Mouse (Mus musculus) urinary bladder, postnatal 36 days (tissue): Measurements from ENCODE around the gene Elmo1.
A peak's percentile ranks its signal among the peaks of the same experiment; 100 is the strongest.

Experiments used
- DNase-seq, 2 experiments: peaks; one replicate each; pipeline ENCODE4 v3.0.0; 2022; ENCODE audit warnings: low spot score in 2 of 2, mixed read lengths in 1 of 2

Elmo1 gene

DNA sequence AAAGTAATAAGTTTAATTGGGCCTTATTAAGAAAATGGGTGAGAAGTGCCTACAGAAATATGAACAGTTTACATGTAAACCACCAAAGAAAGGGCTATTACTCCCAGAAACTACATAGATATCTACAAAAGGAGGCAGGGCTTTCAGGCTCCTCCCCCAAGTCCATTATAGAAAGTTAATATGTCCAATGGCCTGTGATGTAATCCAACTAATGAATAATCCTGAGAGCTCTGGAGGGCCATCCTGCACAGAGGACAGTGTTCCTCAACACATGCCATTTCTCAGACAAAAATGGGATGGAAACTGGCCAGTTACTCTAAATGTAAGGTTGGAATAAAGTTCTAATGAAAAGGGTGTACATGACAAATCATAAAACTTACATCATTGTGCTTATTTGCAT is 373.8 kb downstream of the Elmo1 start:
- DNase-seq = no peak

DNA sequence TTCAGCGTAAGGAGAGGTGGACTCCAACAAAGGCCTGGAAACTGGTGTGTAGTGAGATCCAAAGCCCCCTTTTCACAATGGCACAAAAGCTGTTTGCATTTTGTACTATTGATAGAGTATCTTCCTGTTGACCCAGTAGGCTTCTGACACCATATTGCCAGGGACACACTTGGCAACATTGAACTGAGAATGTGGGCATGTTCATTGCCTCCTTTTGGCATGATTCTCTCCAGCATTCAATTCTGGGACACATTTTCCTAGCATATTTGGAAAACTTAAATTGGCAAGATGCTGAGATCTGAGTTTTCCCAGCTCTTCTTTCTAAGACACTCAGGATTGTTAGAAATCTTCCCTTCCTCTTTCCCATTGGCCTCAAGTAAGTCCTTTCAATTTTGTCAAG is 377.0 kb downstream of the Elmo1 start:
- DNase-seq = no peak

DNA sequence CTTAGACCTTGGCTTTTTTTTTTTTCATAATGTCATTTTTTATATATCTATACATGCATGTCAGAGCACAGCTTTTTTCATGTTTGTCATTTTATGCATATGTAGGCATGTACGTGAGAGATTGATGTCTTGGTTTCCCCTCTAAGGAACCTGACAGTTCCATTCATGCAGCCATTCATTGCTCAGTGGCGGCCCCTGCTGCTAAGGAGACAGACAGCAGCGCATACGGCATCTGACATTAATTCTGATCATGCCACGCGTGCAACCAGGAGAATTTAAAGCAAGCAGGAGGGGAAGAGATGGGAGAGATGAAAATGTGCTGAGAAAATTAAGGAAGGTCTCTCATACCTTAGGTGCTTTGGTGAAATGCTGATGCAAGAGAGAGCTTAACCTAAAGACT is 381.3 kb downstream of the Elmo1 start:
- DNase-seq = peak; percentile 37 to 56

DNA sequence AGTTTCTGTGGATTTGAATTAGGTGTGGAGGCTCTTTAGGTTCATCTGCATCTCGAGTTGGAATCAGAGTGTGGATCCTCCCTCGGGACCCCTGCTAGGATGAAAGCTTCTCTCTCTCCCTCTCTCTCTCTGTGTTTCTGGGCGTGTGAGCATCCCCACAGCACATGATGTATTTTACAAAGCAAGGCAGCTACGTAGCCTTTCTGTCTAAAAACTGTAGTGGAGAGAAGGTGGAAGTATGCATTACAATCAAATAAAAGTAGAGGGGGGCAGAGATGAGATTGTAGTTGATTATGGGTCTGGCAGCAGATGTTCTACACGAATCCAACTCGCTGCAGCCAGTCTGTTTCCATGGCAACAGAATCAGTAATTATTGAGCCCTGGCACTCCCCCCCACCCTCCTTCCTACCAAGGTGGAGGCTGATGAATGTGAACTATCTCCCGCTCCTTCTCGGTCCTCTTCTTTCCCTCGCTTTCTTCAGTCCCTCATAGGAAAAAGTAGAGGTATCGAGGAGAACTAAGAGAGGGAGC is 382.0 kb downstream of the Elmo1 start:
- DNase-seq = no peak

DNA sequence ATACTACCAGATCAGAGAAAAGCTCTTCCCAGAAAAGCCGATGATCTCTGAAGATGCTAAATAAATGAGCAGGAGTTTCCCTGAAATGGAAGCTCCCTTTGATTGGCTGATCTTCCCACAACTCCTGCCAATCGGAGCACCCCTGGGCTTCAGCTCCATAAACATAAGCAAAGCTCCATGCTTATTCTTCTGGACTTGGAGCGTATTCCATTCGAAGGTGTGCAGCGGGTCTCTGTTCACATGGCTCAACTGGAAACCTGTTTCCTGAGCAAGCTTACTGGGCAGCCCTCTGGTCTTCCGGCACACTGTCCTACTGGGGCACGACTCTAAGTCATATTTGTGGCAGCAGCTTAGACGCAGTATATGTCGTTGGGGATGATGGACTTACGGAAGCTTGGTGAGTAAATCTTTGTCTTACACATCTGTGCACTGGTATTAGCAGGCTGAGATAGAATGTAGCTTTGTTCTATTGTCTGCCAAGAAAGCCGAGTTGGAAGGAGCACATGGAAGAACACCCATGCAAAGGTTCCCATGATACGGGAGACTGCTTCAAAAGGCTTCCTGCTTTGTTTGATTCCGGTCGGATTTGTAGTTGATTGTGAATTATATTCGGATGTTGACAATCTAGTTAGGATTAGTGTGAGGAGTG is 382.6 kb downstream of the Elmo1 start:
- DNase-seq = no peak

DNA sequence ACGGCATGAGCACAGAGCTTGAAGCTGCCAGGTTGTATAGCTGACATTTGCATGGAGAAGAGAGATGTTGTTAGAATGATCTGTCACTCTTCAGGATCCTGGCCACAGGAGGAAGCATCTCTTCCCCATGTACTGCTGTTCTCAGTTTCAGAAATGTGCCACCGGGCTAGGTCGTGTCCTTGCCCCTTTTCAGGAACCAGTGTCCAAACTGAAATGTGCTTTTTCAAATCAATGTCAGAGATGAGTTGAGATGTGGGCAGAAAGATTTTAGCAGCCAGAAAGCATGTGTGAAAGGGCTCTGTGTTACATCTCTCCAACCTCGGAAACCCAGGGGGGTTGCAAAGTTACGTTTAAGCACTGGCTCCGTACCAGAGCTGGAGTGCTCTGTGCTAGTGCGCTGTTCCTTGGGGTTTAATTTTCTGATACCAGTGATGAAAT is 383.3 kb downstream of the Elmo1 start:
- no peak for DNase-seq

DNA sequence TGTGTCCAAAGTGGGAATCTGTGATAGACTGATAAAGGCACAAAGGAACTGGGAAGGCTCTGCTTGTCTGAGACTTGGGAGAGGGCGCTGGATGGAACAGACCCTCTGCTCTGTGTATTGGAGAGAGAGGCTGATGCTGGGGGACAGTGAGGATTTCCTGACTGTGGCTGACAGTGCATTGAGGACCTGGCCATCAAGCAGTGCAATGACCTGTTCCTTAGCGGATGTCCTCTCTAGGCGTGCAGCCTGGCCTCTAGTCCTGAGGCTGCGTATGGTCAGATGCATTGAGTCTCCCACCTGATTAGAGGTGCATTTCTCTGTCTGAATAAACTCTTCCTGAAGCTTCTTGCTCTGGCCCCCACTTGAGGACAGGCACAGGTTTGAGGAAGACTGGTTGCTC is 384.2 kb downstream of the Elmo1 start:
- DNase-seq = no peak

DNA sequence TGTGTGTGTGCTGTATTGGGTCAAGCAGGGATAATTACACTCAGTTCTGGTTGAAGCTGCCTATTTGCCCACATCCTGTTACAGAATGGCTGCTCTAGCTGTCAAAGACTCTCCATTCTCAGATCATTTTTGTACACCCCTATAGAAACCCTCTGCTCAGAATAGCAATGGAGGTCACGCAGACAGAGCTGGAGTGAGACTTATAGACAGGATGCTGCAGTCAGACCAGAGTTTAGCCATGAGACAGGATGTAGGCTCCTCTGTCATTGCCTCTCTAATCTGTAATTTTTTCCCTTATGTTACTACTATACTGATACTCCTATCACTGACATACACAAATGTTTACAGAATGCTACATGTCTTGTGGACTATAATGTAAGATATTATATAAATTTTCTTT is 391.4 kb downstream of the Elmo1 start:
- no peak for DNase-seq

DNA sequence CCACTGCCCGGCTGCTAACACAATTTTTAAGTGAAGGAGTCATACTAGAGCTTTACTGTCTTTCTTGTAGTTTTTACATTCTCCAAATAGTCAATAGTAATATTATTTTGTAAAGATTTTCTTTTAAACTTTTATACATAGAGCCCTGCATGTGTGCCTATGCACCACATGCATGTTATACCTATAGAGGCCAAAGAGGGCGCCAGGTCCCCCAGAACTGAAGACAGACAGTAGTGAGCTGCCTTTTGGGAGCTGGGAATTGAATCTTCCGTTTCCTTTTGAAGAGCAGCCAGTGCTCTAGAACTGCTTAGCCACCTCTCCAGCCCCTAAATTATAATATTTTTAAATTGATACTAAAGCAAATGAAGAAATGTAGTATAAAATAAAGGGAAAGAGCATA is 398.7 kb downstream of the Elmo1 start:
- DNase-seq = no peak

DNA sequence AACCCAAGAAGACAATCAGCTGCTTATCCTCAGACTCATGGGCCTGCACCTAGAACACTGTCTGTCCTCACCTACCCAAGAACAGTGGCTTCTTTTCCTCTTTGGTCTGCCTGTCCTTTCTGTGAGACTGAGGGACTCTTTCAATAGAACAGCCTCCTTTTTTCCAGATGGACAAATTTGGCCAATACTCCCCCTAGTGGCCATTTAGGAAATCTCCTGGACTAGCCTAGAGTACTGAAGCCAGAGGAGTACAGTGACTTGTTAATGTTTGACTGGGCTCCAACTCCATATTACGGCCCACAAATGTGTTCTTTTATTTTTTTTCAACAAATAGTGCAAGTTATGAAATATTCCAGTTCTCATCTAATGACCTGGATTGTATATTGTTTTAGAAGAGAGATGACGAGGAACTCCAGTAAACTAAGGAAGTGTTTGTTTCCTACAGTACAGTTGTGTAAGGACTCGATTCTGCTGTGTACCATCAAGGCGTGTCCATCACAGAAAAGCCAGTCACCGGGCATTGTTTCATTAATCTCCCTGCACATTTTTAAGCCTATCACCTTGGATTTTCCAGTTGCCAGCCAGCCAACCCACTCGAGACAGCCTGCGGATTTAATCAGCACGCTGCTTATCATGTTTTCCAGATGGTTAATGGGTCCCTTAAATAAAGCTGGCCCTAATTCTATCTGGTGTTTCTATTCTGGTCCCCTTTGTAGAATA is 399.5 kb downstream of the Elmo1 start:
- no peak for DNase-seq

DNA sequence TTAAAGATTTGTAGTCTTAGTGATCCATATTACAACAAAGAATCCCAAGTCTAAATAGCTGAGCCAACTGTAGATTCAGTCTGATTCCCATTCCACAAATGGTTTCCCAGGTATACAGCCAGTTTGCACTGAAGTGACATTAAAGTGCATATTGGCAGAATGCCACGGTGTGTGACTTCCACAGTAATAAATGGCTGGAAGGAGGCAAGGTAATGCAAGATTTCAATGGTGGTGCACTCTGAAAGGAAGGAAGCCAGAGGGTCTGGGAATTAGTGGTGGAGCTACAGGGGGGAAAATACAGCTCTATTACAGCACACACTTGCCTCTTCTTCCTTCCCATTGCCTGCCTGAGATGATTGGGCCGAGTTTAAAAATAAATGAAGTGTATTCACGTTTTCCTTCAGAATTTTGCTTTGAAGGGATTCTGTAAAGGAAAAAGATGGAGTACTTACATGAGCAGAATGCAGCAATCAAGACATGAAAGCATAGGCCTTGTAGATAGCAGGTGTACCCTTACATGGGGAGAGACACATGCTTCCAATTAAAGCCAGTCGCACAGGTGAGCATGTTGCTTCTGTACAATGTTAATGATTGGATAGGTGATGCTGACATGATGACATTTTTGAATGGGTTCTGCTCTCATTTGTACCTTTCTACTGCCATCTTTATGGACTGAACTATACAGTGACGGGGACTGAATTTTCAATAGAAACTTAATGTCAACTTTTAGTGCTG is 400.6 kb downstream of the Elmo1 start:
- no peak for DNase-seq

DNA sequence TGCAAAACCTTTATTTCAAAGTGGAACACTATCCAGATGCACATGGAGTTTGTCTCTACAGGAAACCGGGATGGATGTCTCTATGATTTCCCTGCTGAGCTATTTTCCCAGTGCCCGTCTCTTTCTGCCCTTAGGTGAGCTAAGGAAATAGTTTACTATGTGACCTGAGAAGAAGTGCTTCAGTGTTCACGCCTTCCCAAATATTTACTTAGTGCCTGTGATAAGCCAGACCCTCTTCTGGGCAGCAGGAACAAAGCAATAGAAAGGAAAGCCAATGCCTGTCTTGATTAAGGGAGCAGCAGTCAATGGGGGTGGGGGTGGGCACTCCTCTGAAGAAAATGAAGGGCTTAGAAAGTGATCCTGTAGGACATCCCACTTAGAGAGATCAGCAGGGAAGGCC is 401.3 kb downstream of the Elmo1 start:
- no peak for DNase-seq

DNA sequence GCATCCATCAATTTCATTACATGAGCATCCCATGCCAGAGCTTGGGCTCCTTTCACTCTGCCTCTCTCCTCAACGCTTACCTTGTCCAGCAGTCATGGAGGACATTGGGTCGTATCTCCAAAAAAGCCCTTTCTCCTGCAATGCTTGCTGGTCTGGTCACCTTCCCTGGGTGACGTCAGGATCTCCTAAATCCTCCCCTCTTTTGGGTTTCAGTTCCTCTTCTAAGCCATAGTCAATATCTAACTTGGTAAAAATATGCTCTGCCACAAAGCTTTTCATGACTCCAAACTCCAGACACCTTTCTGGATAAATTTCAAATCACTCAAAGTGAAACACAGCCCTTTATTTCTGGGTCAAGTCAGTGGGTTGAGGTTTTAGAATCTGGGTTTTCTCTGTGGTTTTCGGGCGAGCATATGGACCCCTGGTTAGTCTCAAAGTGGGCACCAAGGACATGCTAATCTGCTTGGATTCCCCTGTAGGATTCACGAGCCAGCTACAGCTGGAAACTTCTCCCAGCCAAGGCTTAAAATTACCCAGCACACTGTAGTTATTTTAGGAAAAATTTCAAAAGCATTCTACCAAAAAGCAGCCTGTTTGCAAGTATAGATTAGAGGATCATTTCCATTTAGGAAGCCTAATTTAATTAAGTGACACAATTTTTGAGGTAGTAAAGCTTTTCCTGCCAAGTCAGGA is 403.8 kb downstream of the Elmo1 start:
- DNase-seq = no peak

DNA sequence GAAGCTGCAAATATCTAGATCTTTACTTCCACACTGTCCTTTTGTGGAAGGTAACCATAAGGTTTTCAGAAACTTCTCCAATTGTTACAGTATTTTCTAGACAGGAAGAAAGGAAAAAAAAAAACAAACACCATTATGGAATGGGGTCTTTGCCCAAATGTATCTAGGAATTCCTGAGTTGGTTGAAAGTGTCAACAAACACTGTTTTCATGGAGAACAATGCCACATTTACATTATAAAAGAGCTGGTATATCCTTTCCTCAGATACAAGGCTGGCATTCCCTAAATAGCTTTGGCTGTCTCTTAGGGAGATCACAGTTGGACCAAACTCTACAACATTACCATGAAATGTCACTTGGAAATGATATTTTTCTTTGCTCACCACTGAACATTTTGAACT is 411.5 kb downstream of the Elmo1 start:
- no peak for DNase-seq

DNA sequence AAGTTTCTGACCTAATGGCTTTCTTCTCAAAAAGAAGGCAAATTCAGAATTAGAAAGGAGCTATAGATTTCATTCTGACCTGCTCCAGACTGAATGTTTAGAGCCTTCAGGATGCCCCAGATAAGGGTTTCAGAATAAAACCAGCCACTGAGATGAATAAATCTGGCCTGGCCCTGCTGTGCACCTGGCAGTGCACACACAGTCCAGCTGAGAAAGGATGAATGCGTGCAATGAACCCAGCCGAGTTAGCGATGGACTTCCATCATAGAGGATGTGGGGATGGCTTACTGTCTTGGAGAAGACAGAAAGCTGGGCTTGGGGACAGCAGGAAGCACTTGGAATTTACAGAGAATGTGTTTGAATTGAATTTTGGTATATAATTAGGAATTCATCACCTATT is 413.0 kb downstream of the Elmo1 start:
- DNase-seq = no peak

DNA sequence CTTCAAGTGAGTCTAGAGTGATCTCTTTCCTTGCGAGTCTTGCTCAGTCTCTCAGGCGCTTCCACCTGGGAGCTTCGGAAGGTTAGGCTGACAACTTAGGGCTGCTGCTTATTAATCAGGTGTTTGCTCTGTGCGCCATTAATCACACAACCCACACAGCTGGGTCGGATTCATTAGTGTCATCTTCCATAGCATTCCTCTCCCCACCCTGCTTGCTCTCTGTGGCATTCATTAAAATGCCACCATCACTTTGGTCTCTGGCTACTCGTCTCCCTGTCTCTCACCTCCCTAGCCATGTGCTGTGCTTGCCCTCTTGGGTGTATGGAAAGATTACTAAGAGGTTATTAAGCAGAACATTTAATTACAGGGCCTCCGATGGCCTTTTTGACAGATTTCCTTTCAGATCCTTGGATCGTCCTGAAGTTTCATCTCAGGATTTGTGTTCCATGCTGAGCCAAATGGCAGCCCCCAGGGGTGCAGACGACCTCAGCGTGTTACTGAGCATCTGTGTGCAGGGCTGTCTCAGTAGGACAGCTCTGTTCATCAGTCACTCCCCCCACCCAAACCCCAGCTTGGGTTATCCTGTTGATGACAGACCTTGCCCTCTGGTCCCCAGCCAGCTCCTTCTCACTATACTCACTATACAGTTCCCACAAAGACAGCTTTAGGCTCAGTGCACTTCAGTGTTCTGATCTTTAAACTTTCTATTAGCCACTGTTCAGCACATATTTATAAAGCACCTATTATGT is 417.2 kb downstream of the Elmo1 start:
- DNase-seq = no peak

DNA sequence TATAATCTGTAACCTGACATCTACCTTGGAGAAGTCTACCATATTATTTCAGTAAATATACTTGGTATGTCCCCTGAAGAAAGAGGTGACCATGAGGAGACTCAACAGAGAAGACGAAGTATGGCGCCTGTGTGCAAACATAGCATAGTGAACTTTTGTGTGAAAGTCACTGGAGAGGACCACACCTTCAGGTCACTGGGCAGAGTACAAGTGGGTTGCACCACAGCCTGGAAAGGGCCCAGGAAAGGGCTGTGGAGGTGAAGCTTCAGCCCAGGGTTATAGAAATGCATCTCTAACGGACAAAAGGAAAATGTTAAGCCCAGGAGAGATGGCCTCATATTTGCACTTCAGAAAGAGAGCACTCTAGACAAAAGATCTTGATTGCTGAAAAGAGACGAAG is 420.6 kb downstream of the Elmo1 start:
- no peak for DNase-seq

DNA sequence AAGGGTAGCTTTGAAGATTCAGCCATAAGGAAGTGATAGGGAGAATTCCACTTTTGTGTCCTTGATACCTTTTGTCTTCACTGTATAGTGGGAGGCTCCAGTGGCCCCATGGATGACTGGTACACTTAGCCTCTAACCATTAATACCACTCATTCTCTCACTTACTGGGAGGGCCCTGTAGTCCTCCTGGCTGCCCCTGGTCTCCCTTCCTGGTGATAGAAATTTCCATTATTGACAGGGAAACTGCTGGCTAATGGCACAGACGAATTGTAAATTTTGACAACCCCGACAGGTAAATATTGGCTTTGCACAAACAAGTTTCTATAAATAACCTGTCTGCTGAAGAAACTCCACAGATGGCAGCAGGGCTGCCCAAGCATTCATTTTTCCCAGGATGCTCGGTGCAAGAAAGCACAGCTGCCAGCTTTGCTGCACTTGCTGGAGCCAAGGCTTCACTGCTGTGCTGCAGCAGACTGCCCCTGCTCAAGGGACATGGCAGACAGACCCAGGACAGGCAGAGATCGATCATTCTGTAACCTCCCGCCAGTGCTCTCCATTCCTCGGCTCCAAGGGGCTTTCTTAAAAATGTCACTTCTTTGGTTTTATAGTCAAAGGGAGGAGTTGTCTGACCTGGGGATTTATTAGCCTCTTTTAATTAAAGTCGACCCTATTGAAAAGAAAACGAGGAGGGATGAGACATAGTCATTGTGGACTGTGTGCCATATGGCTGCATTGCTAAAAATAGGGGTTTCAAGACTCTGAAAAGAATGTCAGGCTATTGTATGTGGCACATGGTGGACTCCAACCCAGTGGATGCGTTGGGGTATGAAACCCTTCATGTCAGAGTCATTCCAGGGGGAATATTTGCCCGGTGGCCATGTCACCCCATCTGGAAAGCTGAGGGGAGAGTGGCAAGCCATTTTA is 422.2 kb downstream of the Elmo1 start:
- no peak for DNase-seq

DNA sequence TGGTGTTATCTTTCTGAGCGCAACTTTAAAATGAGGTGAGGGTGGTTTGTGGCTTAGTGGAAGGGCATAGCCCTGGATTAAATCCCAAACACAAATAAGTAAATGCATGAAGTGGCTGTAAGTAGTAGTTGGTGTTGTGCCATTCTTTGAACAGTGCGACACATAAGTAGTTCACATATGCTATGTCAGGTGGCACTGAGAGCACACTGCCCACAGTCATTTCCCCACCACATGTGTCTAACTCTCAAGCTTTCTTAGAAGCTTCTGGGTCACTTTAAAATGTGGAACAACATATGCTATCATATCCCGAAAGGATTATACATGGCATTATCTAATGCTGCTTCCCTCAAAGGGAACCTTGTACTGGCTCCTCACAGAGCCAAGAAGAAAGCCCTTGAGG is 424.3 kb downstream of the Elmo1 start:
- no peak for DNase-seq

DNA sequence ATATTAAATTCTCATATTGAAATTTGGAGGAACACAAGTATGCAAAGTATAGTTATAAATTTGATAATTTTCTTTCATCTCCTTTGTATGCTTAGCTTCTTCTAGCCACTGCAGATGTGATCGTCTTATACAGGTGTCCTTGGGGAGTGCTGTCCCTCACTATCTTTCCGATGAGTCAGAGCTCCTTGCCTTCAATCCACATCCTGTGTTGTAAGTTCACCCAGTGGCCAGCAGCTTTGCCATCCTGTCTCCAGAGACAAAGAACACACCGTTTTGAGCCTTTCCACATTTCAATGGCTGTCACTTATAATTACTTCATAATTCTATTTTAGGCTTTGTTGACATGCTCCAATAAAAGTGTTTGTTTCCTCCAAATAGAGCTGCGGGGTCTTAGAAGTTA is 425.7 kb downstream of the Elmo1 start:
- DNase-seq = no peak
